Mouse (Mus musculus): ENCODE measurements around the gene Usp37. TPM values are rescaled to one million over a fixed set of nuclear protein-coding genes. Genes with fewer than 3 reads are reported as not detected.

The Usp37 gene
- total RNA-seq, 2 experiments from 2014 or later: 22.7 to 27.4 TPM

Small RNAs within 50 kb of the gene (microRNA-seq; reads per million reads assigned to microRNA genes)
- gene Gm25035 (0 reads per million in 2 experiments), gene Mir26b (10,399 to 13,631 reads per million in 2 experiments)

Other genes starting within 250 kb of the Usp37 start
- gene Tmbim1, start 238.7 kb downstream of the Usp37 start, total RNA-seq (2021): 10 to 100 TPM; 23.6 to 27.1 TPM
- 1 to 10 TPM; 1.0 to 1.2 TPM for gene Catip, start 182.2 kb downstream of the Usp37 start, total RNA-seq (2021)
- 1 to 10 TPM; 3.2 to 4.5 TPM for gene Slc11a1, start 169.1 kb downstream of the Usp37 start, total RNA-seq (2021)
- gene Ctdsp1, start 152.8 kb downstream of the Usp37 start, total RNA-seq (2021): 10 to 100 TPM; 28.9 to 29.1 TPM
- under 1 TPM; 0.32 to 0.36 TPM for gene Vil1, start 134.9 kb downstream of the Usp37 start, total RNA-seq (2021)
- gene Cnot9, start 38.2 kb downstream of the Usp37 start, total RNA-seq (2021): 10 to 100 TPM; 24.6 to 27.0 TPM
- gene Plcd4, start 1.4 kb downstream of the Usp37 start, total RNA-seq (2021): 10 to 100 TPM; 19.5 to 22.5 TPM
- gene Zfp142, start 44.0 kb upstream of the Usp37 start, total RNA-seq (2021): 10 to 100 TPM; 30.9 to 32.4 TPM
- gene Bcs1l, start 44.0 kb upstream of the Usp37 start, total RNA-seq (2021): 10 to 100 TPM; 23.7 to 24.3 TPM
- gene Rnf25, start 57.1 kb upstream of the Usp37 start, total RNA-seq (2021): 10 to 100 TPM; 57.5 to 66.2 TPM
- 1 to 10 TPM; 3.4 to 5.6 TPM for gene Stk36, start 57.2 kb upstream of the Usp37 start, total RNA-seq (2021)
- gene Ttll4, start 117.5 kb upstream of the Usp37 start, total RNA-seq (2021): 10 to 100 TPM; 23.0 to 25.0 TPM
- 1 to 10 TPM; 4.8 to 5.2 TPM for gene Cyp27a1, start 169.3 kb upstream of the Usp37 start, total RNA-seq (2021)
- under 1 TPM; 0.28 to 0.30 TPM for gene Prkag3, start 204.9 kb upstream of the Usp37 start, total RNA-seq (2021)
- under 1 TPM; 0.35 to 0.46 TPM for gene Wnt6, start 227.6 kb upstream of the Usp37 start, total RNA-seq (2021)
- gene Wnt10a, start 247.2 kb upstream of the Usp37 start, total RNA-seq (2021): 1 to 10 TPM; 3.4 to 3.7 TPM